Mouse (Mus musculus) adrenal gland, adult (tissue): ENCODE data around the gene Wnk1.
A peak's percentile ranks its signal among the peaks of the same experiment; 100 is the strongest.
"Not testable (repeated sequence)": the region's sequence is repeated elsewhere in the genome, so short reads cannot be mapped to it uniquely, and the experiment has no call there.

Experiments used
- DNase-seq, 2 experiments: peaks; one replicate each; pipeline ENCODE4 v3.0.0; 2022 to 2023; ENCODE audit warnings: low spot score in 1 of 2; ENCODE audit not compliant: inconsistent age in 2 of 2

The Wnk1 gene

DNA sequence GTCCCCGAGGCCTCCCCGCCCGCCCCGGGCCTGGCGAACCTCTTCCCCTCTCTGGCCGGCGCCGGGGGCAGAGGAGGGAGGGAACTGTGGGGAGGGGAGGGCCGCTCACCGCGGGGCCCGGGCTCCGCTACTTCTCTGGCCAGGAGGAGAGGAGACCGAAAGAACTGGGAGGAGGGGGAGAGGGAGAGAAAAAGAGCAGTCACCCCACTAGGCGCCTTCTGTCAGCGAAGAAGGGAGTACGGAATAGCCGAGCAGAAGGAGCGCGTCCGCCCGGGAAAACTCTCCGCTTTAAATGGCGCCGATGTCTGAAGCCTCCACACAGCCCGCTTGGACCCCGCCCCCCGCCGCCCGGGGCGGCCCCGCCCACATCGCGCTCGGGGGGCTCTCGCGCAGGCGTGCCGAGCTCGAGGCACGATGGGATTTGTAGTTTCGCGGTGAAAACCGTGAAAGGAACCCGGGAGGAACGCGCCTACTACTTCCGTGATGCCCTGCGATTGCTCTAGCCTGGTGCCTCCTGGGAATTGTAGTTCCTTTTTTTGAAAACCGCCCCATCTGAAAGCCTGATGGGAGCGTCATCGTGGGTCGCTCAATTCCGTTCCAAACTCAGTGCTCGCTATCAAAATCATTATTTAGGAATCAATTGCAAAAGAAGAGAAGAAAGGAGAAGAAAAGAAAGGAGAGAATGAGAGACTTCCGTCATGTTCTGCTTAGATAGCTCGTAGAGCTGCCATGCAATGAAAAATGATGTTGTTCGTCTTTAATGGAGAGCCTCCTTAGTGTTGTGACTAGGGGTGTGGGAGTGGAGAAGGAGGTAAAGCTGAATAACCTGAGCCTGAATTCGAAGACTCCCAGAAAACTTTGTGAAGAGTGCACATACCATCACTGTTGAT is at the start of gene Wnk1:
Gene Wnk1, minus strand, starts transcription at position 307 of the 890 bp plus-strand sequence.
- DNase-seq = peak; percentile 98 to 99

DNA sequence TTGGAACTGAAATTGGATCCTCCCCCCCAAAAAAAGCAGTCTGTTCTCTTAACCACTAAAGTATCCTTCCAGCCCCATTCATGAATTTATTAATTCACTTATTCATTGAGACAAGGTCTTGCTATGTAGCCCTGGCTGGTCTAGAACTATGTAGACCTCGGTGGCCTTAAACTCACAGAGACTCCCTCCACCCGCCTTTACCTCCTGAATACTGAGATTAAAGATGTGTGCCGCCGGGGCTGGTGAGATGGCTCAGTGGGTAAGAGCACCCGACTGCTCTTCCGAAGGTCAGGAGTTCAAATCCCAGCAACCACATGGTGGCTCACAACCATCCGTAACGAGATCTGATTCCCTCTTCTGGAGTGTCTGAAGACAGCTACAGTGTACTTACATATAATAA is 48.6 kb upstream of the Wnk1 start:
- not testable (repeated sequence) for DNase-seq

DNA sequence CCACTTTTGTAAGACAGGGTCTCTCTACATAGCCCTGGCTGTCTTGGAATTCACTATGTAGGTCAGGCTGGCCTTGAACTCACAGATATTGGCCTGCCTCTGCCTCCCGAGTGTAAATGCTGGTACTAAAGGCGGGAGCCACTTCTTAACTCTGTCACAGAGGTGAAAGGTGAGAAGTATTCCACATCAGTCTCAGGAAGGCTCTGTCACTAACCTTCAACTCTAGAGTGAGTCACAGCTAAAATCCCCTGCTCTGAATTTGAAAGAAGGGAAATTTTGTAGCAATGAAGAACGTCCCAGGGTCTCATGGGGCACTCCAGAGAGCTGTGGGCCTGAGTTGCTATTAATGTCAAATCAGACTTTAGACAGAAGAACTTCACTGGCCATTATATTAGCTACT is 47.4 kb upstream of the Wnk1 start:
- DNase-seq = no peak

DNA sequence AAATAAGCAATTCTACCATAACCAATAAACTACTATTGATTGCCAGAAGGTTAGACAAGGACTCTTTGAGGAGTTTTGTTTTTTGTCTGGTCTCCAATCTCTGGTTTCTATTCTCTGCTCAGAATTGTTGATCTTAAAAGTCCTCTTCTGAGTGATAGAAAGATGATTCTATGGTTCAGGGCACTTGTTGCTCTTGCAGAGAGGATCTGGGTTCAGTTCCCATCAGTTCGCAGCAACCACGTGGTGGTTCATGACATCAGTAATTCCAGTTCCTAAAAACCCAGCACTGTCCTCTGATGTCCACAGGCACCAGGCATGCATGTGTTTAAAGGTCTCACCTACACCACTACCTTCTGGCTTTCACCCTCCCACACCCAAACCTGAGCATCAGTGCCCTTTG is 46.5 kb upstream of the Wnk1 start:
- no peak for DNase-seq

DNA sequence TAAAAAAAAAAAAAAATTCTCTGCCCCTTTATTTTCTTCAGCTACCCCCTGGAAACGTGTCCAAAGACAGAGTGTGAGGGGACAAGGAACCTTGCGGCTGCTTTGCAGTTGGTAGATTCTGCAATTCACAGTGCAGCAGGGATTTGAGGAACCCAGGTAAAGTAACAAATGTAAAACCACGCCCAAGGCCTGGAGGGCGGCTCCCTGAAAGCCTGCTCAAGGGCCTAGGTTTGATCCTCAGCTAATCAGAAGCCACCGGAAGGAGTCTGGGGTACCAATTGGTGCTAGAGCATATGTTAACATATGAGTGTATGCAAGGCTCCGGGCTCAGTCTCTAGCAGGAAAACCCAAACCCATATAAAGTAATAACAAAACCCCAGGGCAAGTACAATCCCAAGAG is 45.0 kb upstream of the Wnk1 start:
- DNase-seq = no peak

DNA sequence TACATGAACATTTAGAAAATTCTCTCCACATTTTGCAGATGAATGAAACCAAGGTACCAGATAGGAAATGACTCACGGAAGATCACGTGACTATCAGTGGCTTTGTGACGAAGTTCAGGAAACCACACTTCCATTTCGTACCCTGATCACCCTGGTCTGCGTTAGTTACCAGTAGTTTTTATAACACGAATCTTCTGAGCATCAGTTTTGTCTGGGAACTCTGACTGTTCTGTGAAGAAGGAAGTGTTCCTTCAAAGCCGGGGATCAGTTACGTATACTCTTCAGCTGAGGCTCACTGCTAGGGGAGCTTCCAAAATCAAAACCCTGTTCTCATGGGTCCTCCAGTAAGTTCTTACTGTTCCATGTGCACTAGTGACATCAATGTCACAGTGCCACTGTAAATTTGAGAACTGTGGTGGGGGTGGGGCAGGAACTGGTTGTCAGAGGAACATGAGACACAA is 44.5 kb upstream of the Wnk1 start:
- DNase-seq = no peak

DNA sequence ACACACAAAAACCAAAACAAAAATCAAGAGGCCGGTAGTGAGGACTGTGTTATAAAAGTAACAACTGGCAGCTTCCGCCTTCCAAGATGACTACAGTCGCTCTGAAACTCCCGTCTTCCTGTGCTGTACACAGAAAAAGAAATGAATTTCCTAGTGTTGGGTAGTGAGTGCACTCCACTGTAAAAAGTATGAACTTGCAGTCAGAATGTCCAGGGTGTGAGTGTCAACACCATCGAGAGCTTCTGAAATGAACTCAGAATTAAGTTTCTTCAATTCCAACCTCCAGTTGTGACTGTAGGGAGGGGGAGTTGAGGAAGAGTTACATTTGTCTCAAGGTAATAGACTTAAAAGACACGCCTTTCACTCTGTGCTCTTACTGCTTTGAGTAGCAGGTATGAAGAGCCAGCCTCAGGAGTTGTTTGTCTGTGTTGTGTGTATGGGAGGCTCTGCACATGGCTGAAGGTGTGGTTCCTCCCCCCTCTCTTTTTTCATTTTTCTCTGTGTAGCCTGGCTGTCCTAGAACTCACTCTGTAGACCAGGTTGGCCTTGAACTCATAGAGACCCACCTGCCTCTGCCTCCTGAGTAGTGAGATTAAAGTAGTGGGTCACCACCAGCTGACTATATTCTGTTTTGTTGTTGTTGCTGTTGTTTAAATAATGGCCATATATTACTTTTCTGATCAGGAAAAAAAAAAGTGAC is 43.9 kb upstream of the Wnk1 start:
- no peak for DNase-seq

DNA sequence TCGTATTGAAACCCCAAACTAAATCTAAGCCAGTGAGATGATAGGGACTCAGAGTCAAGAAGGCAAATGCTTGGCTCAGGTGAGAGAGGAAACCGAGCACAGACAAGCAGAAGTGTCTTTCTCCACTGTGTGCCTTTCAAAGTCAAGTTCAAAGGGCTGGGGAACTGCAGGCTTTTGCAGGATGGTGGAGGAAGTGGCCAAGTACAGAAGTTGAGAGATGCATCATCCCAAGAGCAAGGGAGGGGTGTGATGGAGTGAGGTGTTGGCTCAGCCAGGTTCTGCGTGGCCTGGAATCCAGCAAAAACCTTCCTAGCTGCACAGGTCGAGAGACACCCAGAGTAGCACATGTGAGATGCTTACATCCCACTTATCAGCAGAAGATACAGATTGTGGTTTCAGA is 43.0 kb upstream of the Wnk1 start:
- no peak for DNase-seq

DNA sequence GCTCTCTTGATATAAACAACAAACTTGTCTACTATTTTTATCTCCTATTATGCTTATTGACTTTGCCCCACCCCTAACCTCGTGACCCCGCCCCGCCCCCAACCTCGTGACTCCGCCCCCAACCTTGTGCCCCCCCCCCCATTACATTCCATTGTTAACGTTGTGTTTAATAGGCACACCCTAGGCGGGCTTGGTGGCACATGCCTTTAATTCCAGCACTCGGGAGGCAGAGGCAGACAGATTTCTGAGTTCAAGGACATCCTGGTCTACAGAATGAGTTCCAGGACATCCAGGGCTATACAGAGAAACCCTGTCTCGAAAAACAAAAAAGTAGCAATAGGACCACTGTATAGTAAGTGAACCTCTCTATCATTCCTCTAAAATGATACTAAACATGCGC is 41.1 kb upstream of the Wnk1 start:
- no peak for DNase-seq

DNA sequence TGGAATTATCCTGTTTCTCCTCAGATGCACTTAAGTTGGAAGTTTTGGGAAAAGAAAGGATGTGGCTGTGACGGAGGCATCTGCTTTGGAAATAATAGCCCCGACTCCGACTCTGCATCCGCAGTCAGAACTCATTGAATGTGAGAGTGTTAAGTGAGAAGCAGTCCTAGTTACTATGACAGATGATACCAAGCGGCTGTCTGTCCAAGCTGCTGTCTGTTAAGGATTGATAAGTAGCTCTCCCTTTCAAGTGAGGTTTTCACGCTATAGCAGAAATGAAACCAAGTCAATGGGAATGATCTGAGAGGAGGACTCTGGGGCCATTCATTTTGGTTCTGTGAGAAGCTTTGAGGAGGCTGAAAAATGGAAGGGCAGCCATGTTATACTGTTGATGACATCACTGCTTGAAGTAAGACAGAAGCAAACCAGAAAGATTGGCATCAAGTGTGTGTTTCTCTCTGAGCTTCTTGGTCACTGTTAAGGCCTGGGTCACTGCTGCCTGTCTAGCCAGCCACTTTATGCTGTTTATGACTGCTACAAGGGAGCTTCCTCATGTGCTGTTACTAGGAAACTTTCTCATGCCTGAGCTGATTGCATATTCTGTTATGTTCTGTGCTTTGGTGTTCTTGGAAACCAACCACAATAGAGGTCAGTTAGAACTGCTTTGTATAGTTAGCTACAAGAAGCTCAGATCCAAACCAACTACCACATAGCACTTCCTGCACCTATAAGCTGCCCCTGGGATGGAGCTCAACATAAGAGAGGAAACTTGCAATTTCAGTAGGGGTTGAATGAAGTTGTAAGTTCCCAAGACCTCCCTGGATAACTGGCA is 38.4 kb upstream of the Wnk1 start:
- DNase-seq = no peak

DNA sequence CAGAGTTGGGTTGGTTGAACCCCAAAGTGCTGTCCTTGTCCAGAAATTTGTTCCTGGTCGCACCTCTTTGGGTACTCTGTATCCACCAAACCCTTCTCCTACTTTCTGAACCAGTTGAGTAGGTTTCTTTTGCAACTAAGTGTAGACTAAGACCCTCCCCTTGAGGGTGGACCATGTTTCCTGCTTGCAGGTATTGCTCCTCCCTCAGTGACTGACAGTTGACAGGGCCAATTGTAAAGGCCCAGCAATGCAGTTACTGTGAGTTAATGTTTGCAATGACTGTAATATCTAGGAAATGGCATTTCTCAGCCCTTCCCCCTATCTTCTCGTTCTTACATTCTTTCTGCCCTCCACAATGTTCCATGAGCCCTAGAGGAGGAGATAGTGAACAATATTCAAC is 34.2 kb upstream of the Wnk1 start:
- DNase-seq = no peak

DNA sequence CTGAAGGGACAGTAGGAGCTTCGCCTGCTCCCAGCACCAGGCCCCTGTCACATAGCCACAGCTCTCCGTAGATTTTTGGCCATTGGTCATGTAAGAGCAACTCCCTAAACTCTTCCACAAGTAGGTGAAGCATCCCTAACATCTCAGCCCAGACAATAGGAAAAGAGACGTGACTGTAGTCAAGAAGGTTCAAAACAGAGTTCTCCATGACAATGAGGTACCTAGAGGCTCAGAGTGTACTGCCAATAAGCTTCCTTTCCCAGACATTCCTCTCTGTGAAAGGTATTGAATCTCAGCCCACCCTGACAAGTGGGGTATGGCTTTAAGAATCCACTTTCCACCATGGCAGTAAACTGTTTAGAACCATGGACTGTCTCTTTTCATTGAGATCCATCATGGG is 31.1 kb upstream of the Wnk1 start:
- no peak for DNase-seq

DNA sequence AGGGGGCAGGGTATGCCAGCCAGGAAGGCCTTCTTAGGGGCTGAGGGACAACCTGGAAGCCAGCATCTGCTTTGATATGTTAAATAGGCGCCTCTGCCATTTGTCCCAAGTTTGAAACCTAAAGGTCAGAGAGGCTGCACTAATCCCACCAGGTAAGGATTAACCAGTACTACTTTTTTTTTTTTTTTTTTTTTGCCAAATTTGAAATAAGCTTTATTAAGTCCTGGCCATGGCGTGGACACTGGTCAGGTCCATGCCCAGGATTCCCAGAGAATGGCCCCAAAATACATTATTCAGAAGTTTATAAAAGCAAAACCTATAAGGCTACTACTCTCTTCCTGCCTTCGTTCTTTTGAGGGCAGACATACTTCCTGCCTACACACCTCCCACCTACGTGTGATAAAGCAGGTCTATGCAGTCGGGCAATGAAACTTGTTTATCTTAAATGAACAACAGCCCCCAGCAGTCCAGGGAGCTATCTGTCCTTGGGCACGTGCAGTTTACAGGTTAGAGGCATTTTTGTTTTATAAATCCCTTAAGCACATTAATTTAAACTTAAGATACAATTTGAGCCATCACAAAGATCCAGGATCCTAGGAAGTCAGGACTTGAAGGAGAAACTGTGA is 27.2 kb upstream of the Wnk1 start:
- no peak for DNase-seq

DNA sequence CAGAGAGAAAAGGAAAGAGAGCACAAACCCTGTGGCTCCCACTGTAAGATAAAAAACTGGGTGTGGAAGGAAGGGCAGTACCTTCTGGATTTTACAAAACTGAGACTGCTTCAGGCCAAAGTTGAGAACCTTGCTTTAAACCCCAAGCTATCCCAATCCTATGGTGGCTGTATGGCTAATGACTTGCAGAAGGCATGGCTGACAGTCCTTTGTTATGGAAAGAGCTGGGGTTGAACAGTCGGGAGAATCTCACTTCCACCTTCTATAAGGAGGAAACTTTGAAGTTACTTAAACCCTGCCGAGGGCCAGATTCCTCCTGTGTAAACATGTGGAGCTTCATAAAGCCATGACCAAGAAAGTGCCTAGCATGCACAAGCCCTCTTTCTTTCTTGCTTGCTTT is 26.2 kb upstream of the Wnk1 start:
- no peak for DNase-seq

DNA sequence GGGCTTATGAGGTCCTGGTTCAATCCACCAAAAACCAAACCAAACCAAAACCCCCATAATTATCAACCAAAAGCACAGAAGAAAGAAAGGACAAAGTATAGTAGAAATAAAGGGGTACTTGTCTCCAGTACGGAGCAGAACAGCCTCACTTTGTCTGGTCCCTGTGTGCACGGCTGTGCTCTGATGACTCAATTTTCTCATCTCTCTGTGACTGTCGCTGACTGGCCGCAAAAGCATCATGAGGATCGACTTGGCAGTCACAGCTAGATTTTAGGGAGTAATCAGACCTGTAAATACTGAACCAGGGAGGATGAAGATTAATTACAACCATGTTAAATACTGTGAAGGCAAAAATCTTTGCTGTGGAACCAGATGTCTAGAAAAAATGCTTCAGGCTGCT is 24.5 kb upstream of the Wnk1 start:
- no peak for DNase-seq

DNA sequence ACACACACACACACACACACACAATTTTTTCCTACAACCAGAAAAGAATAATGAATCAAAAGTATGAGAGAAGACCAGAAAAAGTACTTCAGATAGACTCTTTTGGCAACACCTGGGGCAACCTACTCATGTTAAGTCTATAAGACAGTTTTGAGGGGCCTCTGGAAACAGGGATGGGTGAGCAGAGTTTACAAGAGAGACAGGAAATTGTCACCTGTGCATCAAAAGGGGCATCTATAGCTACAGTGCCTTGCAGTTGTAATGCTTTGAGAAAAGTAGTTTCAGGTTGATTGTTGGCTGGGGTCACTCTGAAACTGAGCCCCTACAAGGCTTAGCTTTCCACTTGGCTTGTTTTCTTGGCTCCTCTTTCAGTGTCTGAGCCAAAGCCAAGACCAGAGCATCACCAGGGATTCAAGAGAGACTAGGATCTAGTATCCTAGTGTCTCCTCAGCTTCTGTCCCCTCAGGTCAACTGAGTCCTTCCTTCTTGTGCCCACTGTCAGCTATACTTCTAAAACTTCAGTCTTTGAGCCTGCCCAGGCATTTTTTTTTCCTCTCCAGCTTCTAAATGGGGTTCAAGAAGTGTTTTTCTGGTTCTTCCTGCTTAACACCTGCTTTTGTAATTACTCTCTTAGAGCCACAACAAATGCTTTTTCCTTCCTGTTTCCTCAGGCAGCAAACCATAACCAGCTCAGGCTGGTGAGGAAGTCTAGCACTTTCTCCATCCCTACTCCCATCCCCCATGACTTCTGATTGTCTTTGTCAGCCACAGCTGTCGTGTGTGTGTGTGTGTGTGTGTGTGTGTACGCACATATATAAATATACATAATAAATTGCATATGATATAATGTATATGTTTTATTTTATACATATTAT is 17.4 kb upstream of the Wnk1 start:
- DNase-seq = no peak

DNA sequence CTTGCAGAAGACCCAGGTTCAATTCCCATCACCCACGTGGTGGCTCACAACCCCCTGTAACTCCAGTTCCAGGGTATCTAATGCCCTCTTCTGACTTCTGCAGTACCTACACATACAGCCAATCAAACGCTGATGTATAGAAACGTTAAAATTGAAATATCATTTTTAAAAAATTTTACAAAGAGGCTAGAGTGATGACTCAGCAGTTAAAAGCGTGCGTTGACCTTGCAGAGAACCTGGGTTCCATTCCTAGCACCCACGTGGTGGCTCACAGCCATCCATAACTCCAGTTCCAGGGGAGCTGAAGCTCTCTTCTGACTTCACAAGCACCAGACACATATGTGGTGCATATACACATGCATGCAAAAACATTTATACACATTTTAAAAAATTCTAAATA is 15.9 kb upstream of the Wnk1 start:
- DNase-seq = no peak

DNA sequence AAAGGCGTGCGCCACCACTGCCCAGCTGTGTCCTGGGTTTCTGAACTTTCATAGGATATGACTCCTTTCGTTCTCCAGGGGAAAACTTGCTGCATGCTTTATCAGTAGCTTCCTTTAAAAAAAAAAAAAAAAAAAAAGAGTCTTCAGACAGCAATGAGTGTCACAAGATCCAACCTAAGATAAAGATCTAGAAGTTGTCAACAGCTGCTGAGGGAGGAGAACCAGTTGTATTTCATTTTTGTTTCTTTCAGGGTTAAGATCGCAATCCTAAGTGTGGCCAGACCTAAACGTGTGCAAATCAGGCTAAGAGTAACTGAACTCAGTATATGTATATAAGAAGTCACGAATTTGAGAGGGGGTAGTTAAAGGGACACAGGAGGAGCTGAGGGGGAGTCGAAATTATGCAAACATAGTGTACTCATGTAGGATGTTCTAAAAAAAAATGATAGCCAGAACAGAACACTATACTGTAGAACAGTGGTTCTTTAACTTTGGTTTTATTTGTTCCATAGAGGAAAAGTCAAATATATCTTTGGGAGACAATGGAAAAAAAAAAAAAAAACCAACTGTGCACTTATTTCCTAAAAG is 9.3 kb upstream of the Wnk1 start:
- no peak for DNase-seq

DNA sequence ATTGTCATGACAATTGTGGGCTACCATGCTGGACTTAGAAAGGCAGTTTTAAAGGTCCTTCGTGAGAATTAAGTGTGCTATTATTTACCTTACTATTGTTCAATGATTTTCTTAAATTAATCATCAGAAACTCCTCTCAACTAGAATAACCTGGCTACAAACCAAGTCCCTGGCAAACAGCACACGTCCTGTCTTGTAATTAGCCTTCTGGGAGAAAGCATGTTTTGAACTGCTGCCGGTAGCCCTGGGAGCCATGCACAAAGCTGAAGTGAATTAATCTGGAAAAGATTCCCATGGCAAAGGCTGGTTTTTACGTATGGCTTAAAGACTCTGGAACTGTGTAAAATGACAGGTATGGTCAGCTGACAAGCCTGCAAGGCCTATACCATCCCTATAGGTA is 6.9 kb upstream of the Wnk1 start:
- DNase-seq = no peak
